Mouse (Mus musculus) cerebellum, adult 2 months (tissue): ENCODE results near the gene Ncdn.

Source experiments
- CTCF ChIP-seq: fragments of 200-500 bp; IDR thresholded peaks from 2 replicates; pipeline ENCODE4 v1.5.1; 2011; ENCODE audit warnings: low read depth, mild to moderate bottlenecking, control low read depth, low read length, moderate library complexity, borderline replicate concordance; ENCODE audit not compliant: insufficient read depth
- POLR2A ChIP-seq: fragments of 200-500 bp; IDR thresholded peaks from 2 replicates; pipeline ENCODE4 v1.6.1; 2011; ENCODE audit warnings: low read length, control low read depth, borderline replicate concordance; ENCODE audit not compliant: insufficient read depth

DNA sequence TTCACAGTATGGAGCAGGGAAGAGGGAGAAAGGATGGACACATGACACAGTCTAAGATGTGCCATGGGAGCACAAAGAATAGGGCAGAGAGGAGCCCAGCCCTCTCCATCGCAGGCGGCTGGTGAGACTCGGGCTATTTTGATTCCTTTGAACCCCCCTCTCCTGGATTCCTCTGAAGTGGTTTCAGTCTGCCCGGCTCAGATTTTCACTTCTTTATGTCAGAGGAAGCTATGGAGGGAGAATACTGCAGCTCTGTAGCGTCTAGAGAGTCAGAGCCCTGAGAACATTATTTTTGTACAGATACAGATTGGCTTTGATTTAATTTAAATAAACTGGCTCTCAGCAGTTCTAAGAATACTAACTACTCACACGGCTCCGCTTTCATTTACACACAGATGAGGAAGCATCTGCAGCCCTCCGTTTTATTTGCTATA lies 25.9 kb upstream of the Ncdn start:
- TF ChIP-seq POLR2A (no peak), CTCF (no peak)
